Mouse (Mus musculus) heart, adult 2 months (tissue): Measurements from ENCODE around the gene Dicer1.

Source experiments
- CTCF ChIP-seq: fragments of 200-600 bp; IDR thresholded peaks from 2 replicates; pipeline ENCODE4 v1.8.1; 2022; ENCODE audit warnings: antibody characterized with exemption, mild to moderate bottlenecking, moderate library complexity
- EP300 ChIP-seq: fragments of 200-500 bp; IDR thresholded peaks from 2 replicates; pipeline ENCODE4 v1.6.1; 2011; ENCODE audit warnings: low read depth, low read length, control low read depth; ENCODE audit not compliant: insufficient read depth
- POLR2A ChIP-seq: fragments of 200-500 bp; IDR thresholded peaks from 2 replicates; pipeline ENCODE4 v1.6.1; 2011; ENCODE audit warnings: mild to moderate bottlenecking, low read depth, low read length, control low read depth; ENCODE audit not compliant: insufficient read depth

- TF ChIP-seq POLR2A: no peak
- no peak for TF ChIP-seq CTCF
- TF ChIP-seq EP300: no peak
These were observed 83.9 kb downstream of the Dicer1 start for GRCm38 (mm10) chr12:104667846-104668245.
